In genomic region chr10:19910516-19910915, GRCm38 (mm10) we compare ENCODE assay signal across 37 mouse cellular contexts. TPM values are rescaled to one million over a fixed set of nuclear protein-coding genes. Genes with fewer than 3 reads are reported as not detected.
"Had no signal": no experiment of that assay in that cellular context is flagged by ENCODE, and none has a peak within 500 bp of the region (broad histone marks: within the 10 kb centered on the region; RNA-seq: fewer than 3 reads in every experiment).

No protein-coding gene starts in this region.

- H3K27me3 ChIP-seq: heart, embryonic 15.5 days; hindbrain, embryonic 12.5 days; intestine, embryonic 15.5 days had no signal

- ATAC-seq: hindbrain, embryonic 16.5 days; hindbrain, postnatal 0 days; inflammation-experienced regulatory T-cells, adult 6 months; intestine, embryonic 15.5 days; intestine, embryonic 16.5 days; intestine, postnatal 0 days had no signal

- H3K4me3 ChIP-seq: heart, embryonic 10.5 days; heart, embryonic 12.5 days; heart, embryonic 13.5 days; heart, embryonic 15.5 days; hindbrain, embryonic 10.5 days; hindbrain, embryonic 12.5 days; hindbrain, embryonic 13.5 days; hindbrain, embryonic 15.5 days; intestine, embryonic 15.5 days; kidney, embryonic 15.5 days; layer of hippocampus, adult 2 months had no signal

- H3K4me2 ChIP-seq: heart, embryonic 11.5 days; heart, embryonic 12.5 days; heart, embryonic 13.5 days; heart, embryonic 15.5 days; hindbrain, embryonic 12.5 days; hindbrain, embryonic 13.5 days; hindbrain, embryonic 14.5 days; hindbrain, embryonic 15.5 days; intestine, embryonic 15.5 days; kidney, embryonic 15.5 days had no signal

- DNase-seq: heart, postnatal 10 days; heart, postnatal 14 days; heart, postnatal 36 days; heart, postnatal 4 days; kidney, adult 11 months; kidney, adult 18-20 months; kidney, adult 2 months; kidney, adult 8-10 months; kidney, adult 9 months; kidney, postnatal 10 days; kidney, postnatal 14 days; kidney, postnatal 25 days; kidney, postnatal 36 days; kidney, postnatal 4 days; layer of hippocampus, adult 9-11 months; layer of hippocampus, postnatal 36 days had no signal

- H3K9me3 ChIP-seq: heart, embryonic 10.5 days; heart, embryonic 12.5 days; heart, embryonic 13.5 days; heart, embryonic 15.5 days; hindbrain, embryonic 10.5 days; hindbrain, embryonic 12.5 days; hindbrain, embryonic 13.5 days; hindbrain, embryonic 15.5 days; intestine, embryonic 15.5 days; kidney, embryonic 15.5 days had no signal

- H3K36me3 ChIP-seq: heart, embryonic 10.5 days; heart, embryonic 12.5 days; heart, embryonic 13.5 days; heart, embryonic 15.5 days; hindbrain, embryonic 10.5 days; hindbrain, embryonic 12.5 days; hindbrain, embryonic 13.5 days; hindbrain, embryonic 15.5 days; intestine, embryonic 15.5 days; kidney, embryonic 15.5 days had no signal

- H3K4me1 ChIP-seq: heart, embryonic 10.5 days; heart, embryonic 12.5 days; heart, embryonic 13.5 days; heart, embryonic 15.5 days; hindbrain, embryonic 12.5 days; hindbrain, embryonic 13.5 days; hindbrain, embryonic 15.5 days; intestine, embryonic 15.5 days had no signal

- H3K27ac ChIP-seq: heart, embryonic 10.5 days; heart, embryonic 13.5 days; heart, embryonic 15.5 days; hindbrain, embryonic 10.5 days; hindbrain, embryonic 12.5 days; hindbrain, embryonic 13.5 days; hindbrain, embryonic 14.5 days; hindbrain, embryonic 15.5 days; hindbrain, postnatal 0 days; intestine, embryonic 15.5 days; kidney, embryonic 15.5 days; kidney, postnatal 0 days; layer of hippocampus, adult 2 months had no signal

- H3K9ac ChIP-seq: heart, embryonic 12.5 days; heart, embryonic 13.5 days; heart, embryonic 15.5 days; hindbrain, embryonic 12.5 days; hindbrain, embryonic 13.5 days; hindbrain, embryonic 14.5 days; hindbrain, embryonic 15.5 days; intestine, embryonic 15.5 days; kidney, embryonic 15.5 days had no signal

RNA-seq across cellular contexts. Expression of gene Slc35d3, which starts 59.3 kb away (rescaled TPM):
- total RNA-seq: heart, adult 8-10 months; heart, postnatal 10 days; heart, postnatal 25 days; heart, postnatal 36 days had no signal
- polyA plus RNA-seq: inflammation-experienced regulatory T-cells, adult 6 months had no signal
